Mouse (Mus musculus) midbrain, postnatal 0 days (tissue): ENCODE measurements around the gene Epha7. TPM values are rescaled to one million over a fixed set of nuclear protein-coding genes. Genes with fewer than 3 reads are reported as not detected.

Source experiments
- ATAC-seq: fragments of 200-750 bp; cut with Nextera tagmentation; 2 replicates; pipeline ENCODE4 v1.8.0; 2017; ENCODE audit warnings: moderate number of reproducible peaks, mild to moderate bottlenecking, moderate TSS enrichment, moderate library complexity; ENCODE audit not compliant: low FRiP score
- DNase-seq: peaks from one replicate; pipeline ENCODE4 v3.0.0-alpha.2; 2015; ENCODE audit warnings: low spot score
- H3K27ac ChIP-seq: fragments of 300-500 bp; sonication (generic); 2 replicates; pipeline ENCODE4 v1.5.1; 2014; ENCODE audit warnings: low read depth, mild to moderate bottlenecking, low read length, mixed read lengths
- H3K27me3 ChIP-seq: fragments of 300-500 bp; sonication (generic); 2 replicates; pipeline ENCODE4 v1.6.1; 2014; ENCODE audit warnings: low read length, control low read depth, mixed read lengths; ENCODE audit not compliant: insufficient read depth
- H3K36me3 ChIP-seq: fragments of 300-500 bp; sonication (generic); 2 replicates; pipeline ENCODE4 v1.6.1; 2014; ENCODE audit warnings: low read length, control low read depth, mixed read lengths; ENCODE audit not compliant: insufficient read depth
- H3K4me1 ChIP-seq: fragments of 300-500 bp; sonication (generic); 2 replicates; pipeline ENCODE4 v1.6.1; 2014; ENCODE audit warnings: mild to moderate bottlenecking, control low read depth, antibody characterized with exemption, low read length, mixed read lengths; ENCODE audit not compliant: insufficient read depth
- H3K4me2 ChIP-seq: fragments of 300-500 bp; sonication (generic); 2 replicates; pipeline ENCODE4 v1.6.1; 2014; ENCODE audit warnings: low read depth, mild to moderate bottlenecking, low read length, mixed read lengths; ENCODE audit not compliant: poor library complexity, severe bottlenecking
- H3K4me3 ChIP-seq: fragments of 300-500 bp; sonication (generic); 2 replicates; pipeline ENCODE4 v1.5.1; 2014; ENCODE audit warnings: low read depth, mild to moderate bottlenecking, low read length, moderate library complexity
- H3K9ac ChIP-seq: fragments of 300-500 bp; sonication (generic); replicated peaks from 2 replicates; pipeline ENCODE4 v1.6.1; 2014; ENCODE audit warnings: mild to moderate bottlenecking, low read length, moderate library complexity, mixed read lengths; ENCODE audit not compliant: poor library complexity, severe bottlenecking
- H3K9me3 ChIP-seq: fragments of 300-500 bp; sonication (generic); 2 replicates; pipeline ENCODE4 v1.6.1; 2016; ENCODE audit warnings: low read length, control low read depth
- CTCF ChIP-seq: IDR thresholded peaks from 2 replicates; pipeline ENCODE4 v1.5.1; 2016; ENCODE audit warnings: antibody characterized with exemption, mild to moderate bottlenecking
- WGBS: fragments of 180-500 bp; shearing (Covaris S2); extraction: QIAGEN DNeasy Blood & Tissue Kit; methylation state at CpG from one replicate; pipeline ENCODE4 v1.1.7; 2014; 5-methylcytosine and 5-hydroxymethylcytosine counted together
- polyA plus RNA-seq: library from polyadenylated mRNA; unstranded; fragments of >200 nt; fragmentation: Nextera tagmentation; extraction: Ambion mirVana; gene quantifications from 2 replicates; pipeline ENCODE4 v1.2.1, GENCODE M21; 2015
- total RNA-seq: library from RNA; depleted of rRNA; stranded (reverse); fragments of >200 nt; gene quantifications from 2 replicates; pipeline ENCODE4 v1.2.3, GENCODE M21; 2014

The Epha7 gene
- total and polyA plus RNA-seq, 2 experiments from 2014 or later, result 40.0 to 47.7 TPM

- H3K9me3 ChIP-seq, result no peaks in the 10 kb centered on the region
- H3K4me1 ChIP-seq, result no peaks in the 10 kb centered on the region
- H3K4me2 ChIP-seq, result no peak overlapping the region
- H3K4me3 ChIP-seq, result no peak overlapping the region
- H3K27ac ChIP-seq, result no peak overlapping the region
- WGBS, result 54% methylated on average over 3 of the region's 3 CpGs
- ATAC-seq (no peak), DNase-seq (no peak)
- H3K9ac ChIP-seq, result no peak overlapping the region
- TF ChIP-seq CTCF, result no peak
- no peaks in the 10 kb centered on the region for H3K27me3 ChIP-seq
- H3K36me3 ChIP-seq, result no peaks in the 10 kb centered on the region
These were observed 77.2 kb downstream of the Epha7 start for GRCm38 (mm10) chr4:28890102-28890501.

DNA sequence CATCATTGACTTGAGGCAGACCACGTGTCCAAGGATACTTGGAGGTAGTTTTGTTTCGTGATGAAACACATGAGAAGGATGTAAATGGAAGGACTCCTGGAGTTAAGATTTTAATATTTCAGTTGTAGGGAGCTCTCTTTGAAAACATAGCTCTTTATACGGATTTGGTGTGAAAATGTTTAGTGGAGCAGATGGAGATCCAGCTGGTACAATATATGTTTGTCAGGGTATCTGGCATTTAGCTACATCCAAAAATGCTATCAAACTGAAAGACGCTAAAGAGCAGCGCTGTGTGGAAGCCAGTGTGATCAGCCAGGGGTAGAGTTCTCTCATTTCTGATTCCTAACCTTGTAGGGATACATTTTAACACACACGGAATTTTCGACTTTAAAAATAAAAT is 82.5 kb downstream of the Epha7 start:
- no peak for TF ChIP-seq CTCF
- Histone ChIP-seq H3K9me3 (no peaks in the 10 kb centered on the region), H3K27ac (no peak overlapping the region), H3K9ac (no peak overlapping the region), H3K27me3 (no peaks in the 10 kb centered on the region), H3K4me3 (no peak overlapping the region), H3K4me2 (no peak overlapping the region), H3K36me3 (no peaks in the 10 kb centered on the region), H3K4me1 (no peaks in the 10 kb centered on the region)
- WGBS, result 84% methylated on average over 7 of the region's 7 CpGs
- no peak for DNase-seq
- ATAC-seq, result no peak

- Histone ChIP-seq H3K27ac (no peak overlapping the region), H3K4me3 (no peak overlapping the region), H3K9me3 (no peaks in the 10 kb centered on the region), H3K4me1 (no peaks in the 10 kb centered on the region), H3K9ac (no peak overlapping the region), H3K4me2 (no peak overlapping the region), H3K27me3 (no peaks in the 10 kb centered on the region), H3K36me3 (no peaks in the 10 kb centered on the region)
- DNase-seq (no peak), ATAC-seq (no peak)
- TF ChIP-seq CTCF, result no peak
- 91% methylated on average over 4 of the region's 4 CpGs for WGBS
These were observed 86.4 kb downstream of the Epha7 start for GRCm38 (mm10) chr4:28899373-28899772.

DNA sequence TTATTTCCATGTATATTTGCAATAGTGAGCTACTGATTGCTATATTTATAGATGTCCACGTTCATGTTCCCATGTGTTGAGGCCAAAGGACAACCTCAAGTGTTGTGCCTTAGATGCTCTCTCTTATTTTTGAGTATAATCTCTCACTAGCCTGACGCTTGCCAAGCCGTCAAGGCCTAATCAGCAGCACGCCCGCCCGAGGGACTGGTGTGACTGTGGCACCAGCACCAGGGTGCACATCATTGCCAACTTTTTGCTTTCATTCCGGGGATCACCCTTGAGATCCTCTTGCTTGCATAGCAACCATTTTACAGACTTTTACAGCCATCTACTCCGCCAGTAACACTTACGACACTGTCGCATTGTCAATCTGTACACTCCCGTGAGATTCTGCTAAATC is 86.9 kb downstream of the Epha7 start:
- no peak for DNase-seq
- WGBS, result 91% methylated on average over 11 of the region's 11 CpGs
- no peak for TF ChIP-seq CTCF

DNA sequence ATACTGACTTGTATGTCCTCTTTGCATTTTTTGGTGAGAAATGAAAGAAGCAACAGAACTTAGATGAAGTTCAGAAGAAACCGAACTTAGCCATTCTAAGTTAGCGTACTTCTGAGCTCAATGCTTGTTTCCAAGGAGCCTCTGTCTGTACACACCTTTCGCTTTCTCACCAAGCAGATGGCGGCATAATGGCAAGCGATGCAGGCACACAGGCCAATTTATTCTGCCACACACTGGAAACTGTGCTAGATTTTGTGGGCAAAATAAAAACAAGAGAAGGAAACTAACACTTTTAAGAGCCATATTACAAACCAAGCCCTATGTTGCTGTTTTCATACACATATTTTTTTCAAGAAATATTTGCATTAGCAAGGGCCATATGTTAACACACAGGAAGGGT is 88.6 kb downstream of the Epha7 start:
- TF ChIP-seq CTCF, result no peak
- Histone ChIP-seq H3K36me3 (no peaks in the 10 kb centered on the region), H3K9ac (no peak overlapping the region), H3K9me3 (no peaks in the 10 kb centered on the region), H3K4me1 (no peaks in the 10 kb centered on the region), H3K4me3 (no peak overlapping the region), H3K4me2 (no peak overlapping the region), H3K27ac (no peak overlapping the region), H3K27me3 (no peaks in the 10 kb centered on the region)
- DNase-seq (no peak), ATAC-seq (no peak)
- 87% methylated on average over 5 of the region's 5 CpGs for WGBS

More for the DNA sequence above, 86.9 kb downstream of the Epha7 start:
- Histone ChIP-seq H3K4me3 (no peak overlapping the region), H3K9me3 (no peaks in the 10 kb centered on the region), H3K36me3 (no peaks in the 10 kb centered on the region), H3K27ac (no peak overlapping the region), H3K4me1 (no peaks in the 10 kb centered on the region), H3K27me3 (no peaks in the 10 kb centered on the region), H3K4me2 (no peak overlapping the region), H3K9ac (no peak overlapping the region)
- ATAC-seq, result no peak

GRCm38 (mm10) chr4:28902004-28902704 is 89.2 kb downstream of the Epha7 start:
- Histone ChIP-seq H3K4me1 (no peaks in the 10 kb centered on the region), H3K4me3 (no peak overlapping the region), H3K4me2 (no peak overlapping the region), H3K27ac (no peak overlapping the region), H3K9me3 (no peaks in the 10 kb centered on the region), H3K36me3 (no peaks in the 10 kb centered on the region), H3K27me3 (no peaks in the 10 kb centered on the region), H3K9ac (no peak overlapping the region)
- TF ChIP-seq CTCF, result no peak
- 73% methylated on average over 4 of the region's 4 CpGs for WGBS
- DNase-seq (peak; percentile 46), ATAC-seq (no peak; the same call in 1 of the 2 replicates)
